In genomic region chr11:87751031-87751430, GRCm38 (mm10) we compare ENCODE assay signal across 11 mouse cellular contexts. TPM values are rescaled to one million over a fixed set of nuclear protein-coding genes. Genes with fewer than 3 reads are reported as not detected.
DNase-seq lines count a peak whose midpoint lies in the region; ATAC-seq and TF ChIP-seq lines count a peak whose summit lies in the region.
"Had no signal": no experiment of that assay in that cellular context is flagged by ENCODE, and none has a peak within 500 bp of the region (broad histone marks: within the 10 kb centered on the region; RNA-seq: fewer than 3 reads in every experiment).

No protein-coding gene starts in this region.

- no peak for TF ChIP-seq EP300 in lung, postnatal 0 days (IDR thresholded peaks at IDR 0.05)

- H3K36me3 ChIP-seq in lung, postnatal 0 days (ENCODE audit: insufficient read depth, low read length), result no peaks in the 10 kb centered on the region
- no peaks in the 10 kb centered on the region for H3K36me3 ChIP-seq in intestine, postnatal 0 days (ENCODE audit: control insufficient read depth, insufficient read depth)
- no peaks in the 10 kb centered on the region for H3K36me3 ChIP-seq in stomach, embryonic 16.5 days (ENCODE audit: control insufficient read depth, insufficient read depth, low read length)
- H3K36me3 ChIP-seq: lung, embryonic 15.5 days had no signal

- no peaks in the 10 kb centered on the region for H3K27me3 ChIP-seq in lung, postnatal 0 days (replicated peaks; ENCODE audit: insufficient read depth, low read length)
- no peaks in the 10 kb centered on the region for H3K27me3 ChIP-seq in intestine, postnatal 0 days (replicated peaks; ENCODE audit: control insufficient read depth, insufficient read depth, low read length)
- no peaks in the 10 kb centered on the region for H3K27me3 ChIP-seq in stomach, embryonic 16.5 days (ENCODE audit: control insufficient read depth, insufficient read depth, low read length)
- H3K27me3 ChIP-seq: lung, embryonic 15.5 days had no signal

- H3K4me3 ChIP-seq in lung, postnatal 0 days (ENCODE audit: low read depth, low read length), result no peak overlapping the region
- no peak overlapping the region for H3K4me3 ChIP-seq in intestine, postnatal 0 days (ENCODE audit: low read depth, low read length)
- H3K4me3 ChIP-seq in stomach, embryonic 16.5 days (replicated peaks; ENCODE audit: low read length), result no peak overlapping the region
- H3K4me3 ChIP-seq: lung, embryonic 15.5 days had no signal

- no peak for TF ChIP-seq CTCF in lung, postnatal 0 days (IDR thresholded peaks at IDR 0.05)
- TF ChIP-seq CTCF in intestine, postnatal 0 days (IDR thresholded peaks at IDR 0.05; ENCODE audit: low read depth), result no peak

- H3K27ac ChIP-seq in lung, postnatal 0 days (ENCODE audit: low read length), result peak overlapping the region; percentile 54; the same call in 1 of the 2 replicates
- 0 out of 2 replicates have a peak overlapping the region, but pooled peaks have one; percentile 54 for H3K27ac ChIP-seq in intestine, postnatal 0 days (ENCODE audit: low read depth, low read length)
- H3K27ac ChIP-seq in stomach, embryonic 16.5 days (ENCODE audit: low read length), result peak overlapping the region; percentile 56
- H3K27ac ChIP-seq: lung, embryonic 15.5 days had no signal

- H3K4me2 ChIP-seq in lung, postnatal 0 days (replicated peaks; ENCODE audit: low read depth, low read length), result peak overlapping the region; percentile 5; the same call in 1 of the 2 replicates
- no peak overlapping the region for H3K4me2 ChIP-seq in intestine, postnatal 0 days (replicated peaks; ENCODE audit: low read depth)
- no peak overlapping the region for H3K4me2 ChIP-seq in stomach, embryonic 16.5 days (ENCODE audit: low read depth, low read length)
- H3K4me2 ChIP-seq: lung, embryonic 15.5 days had no signal

- H3K9me3 ChIP-seq in lung, postnatal 0 days (ENCODE audit: low read length), result no peaks in the 10 kb centered on the region
- no peaks in the 10 kb centered on the region for H3K9me3 ChIP-seq in intestine, postnatal 0 days (ENCODE audit: control insufficient read depth)
- H3K9me3 ChIP-seq in stomach, embryonic 16.5 days (replicated peaks; ENCODE audit: control insufficient read depth, low read length), result no peaks in the 10 kb centered on the region
- H3K9me3 ChIP-seq: lung, embryonic 15.5 days had no signal

- no peak overlapping the region for H3K9ac ChIP-seq in lung, postnatal 0 days (replicated peaks; ENCODE audit: low read depth)
- H3K9ac ChIP-seq in intestine, postnatal 0 days (ENCODE audit: low read depth, low read length), result no peak overlapping the region
- H3K9ac ChIP-seq in stomach, embryonic 16.5 days (ENCODE audit: low read length), result no peak overlapping the region
- H3K9ac ChIP-seq: lung, embryonic 15.5 days had no signal

- H3K4me1 ChIP-seq in lung, postnatal 0 days (ENCODE audit: insufficient read depth, low read depth, low read length), result no peaks in the 10 kb centered on the region
- H3K4me1 ChIP-seq in intestine, postnatal 0 days (replicated peaks; ENCODE audit: control insufficient read depth, insufficient read depth, low read length), result no peaks in the 10 kb centered on the region
- H3K4me1 ChIP-seq in stomach, embryonic 16.5 days (ENCODE audit: control insufficient read depth, insufficient read depth, low read length), result peaks cover 15% of the 10 kb centered on the region; the same call in 1 of the 2 replicates

- peak; percentile 61 for DNase-seq in CD4-positive, CD25-positive, alpha-beta regulatory T cell, adult 2 months (ENCODE audit: low read depth, low spot score)
- no peak for DNase-seq in lung, postnatal 0 days (ENCODE audit: low spot score)
- no peak for DNase-seq in lung, postnatal 25 days (ENCODE audit: low spot score)
- DNase-seq in embryo, embryonic 10.5 days (ENCODE audit: low spot score), result no peak
- DNase-seq in left cerebral cortex, adult 18-20 months (ENCODE audit: low spot score in 2 of 2), result no peak
- DNase-seq: cerebellum, postnatal 25 days; kidney, postnatal 14 days had no signal

- 76% methylated on average over 8 of the region's 8 CpGs for WGBS in lung, postnatal 0 days
- 76% methylated on average over 8 of the region's 8 CpGs for WGBS in intestine, postnatal 0 days
- 78% methylated on average over 8 of the region's 8 CpGs for WGBS in stomach, embryonic 16.5 days

- no peak for ATAC-seq in CD4-positive, CD25-positive, alpha-beta regulatory T cell, adult 4 months
- ATAC-seq in lung, postnatal 0 days, result no peak
- ATAC-seq in intestine, postnatal 0 days, result no peak
- no peak for ATAC-seq in stomach, embryonic 16.5 days (ENCODE audit: insufficient read depth, low FRiP score)

RNA-seq across cellular contexts. Expression of gene Tspoap1, which starts 9.3 kb away (rescaled TPM):
- 1 to 10 TPM; 3.1 to 3.7 TPM for polyA plus RNA-seq in CD4-positive, CD25-positive, alpha-beta regulatory T cell, adult 4 months (2017; shearing (Covaris generic))
- polyA plus RNA-seq in lung, postnatal 0 days (2015; fragmentation: Nextera tagmentation; extraction: Ambion mirVana), result 0.64 and 0.83 TPM in 2 replicates
- polyA plus RNA-seq in intestine, postnatal 0 days (2015; fragmentation: Nextera tagmentation; extraction: Ambion mirVana), result 0.33 and 0.61 TPM in 2 replicates
- 1.5 and 1.7 TPM in 2 replicates for polyA plus RNA-seq in stomach, embryonic 16.5 days (2015; fragmentation: Nextera tagmentation; extraction: Ambion mirVana)
- 100 to 1,000 TPM; 172 to 177 TPM for total RNA-seq in left cerebral cortex, adult 18-20 months (2021)

RNA-seq across cellular contexts. Expression of gene Supt4a, which starts 13.7 kb away (rescaled TPM):
- polyA plus RNA-seq in CD4-positive, CD25-positive, alpha-beta regulatory T cell, adult 4 months (2017; shearing (Covaris generic)), result 100 to 1,000 TPM; 346 to 405 TPM
- polyA plus RNA-seq in lung, postnatal 0 days (2015; fragmentation: Nextera tagmentation; extraction: Ambion mirVana), result 155 and 166 TPM in 2 replicates
- 79.7 and 87.5 TPM in 2 replicates for polyA plus RNA-seq in intestine, postnatal 0 days (2015; fragmentation: Nextera tagmentation; extraction: Ambion mirVana)
- polyA plus RNA-seq in stomach, embryonic 16.5 days (2015; fragmentation: Nextera tagmentation; extraction: Ambion mirVana), result 116 and 119 TPM in 2 replicates
- 10 to 100 TPM; 80.1 to 87.1 TPM for total RNA-seq in left cerebral cortex, adult 18-20 months (2021)

RNA-seq across cellular contexts. Expression of gene Mpo, which starts 42.4 kb away (rescaled TPM):
- polyA plus RNA-seq in CD4-positive, CD25-positive, alpha-beta regulatory T cell, adult 4 months (2017; shearing (Covaris generic)), result not detected
- polyA plus RNA-seq in lung, postnatal 0 days (2015; fragmentation: Nextera tagmentation; extraction: Ambion mirVana), result 0.32 and 0.68 TPM in 2 replicates
- polyA plus RNA-seq in intestine, postnatal 0 days (2015; fragmentation: Nextera tagmentation; extraction: Ambion mirVana), result 0.12 and 0.27 TPM in 2 replicates
- polyA plus RNA-seq in stomach, embryonic 16.5 days (2015; fragmentation: Nextera tagmentation; extraction: Ambion mirVana), result 17.4 and 19.0 TPM in 2 replicates
- total RNA-seq in left cerebral cortex, adult 18-20 months (2021), result under 1 TPM in 1 of 2 experiments, not detected in 1; 0.26 TPM

Comparison
In these comparisons a context has a peak if more than half of its experiments do, and no peak if none do; other contexts are left out.
1. RNA of gene Mpo, which starts 42.4 kb away (polyA plus RNA-seq): 17.4 to 19.0 TPM in stomach, embryonic 16.5 days; 0.32 to 0.68 TPM in lung, postnatal 0 days, 0.12 to 0.27 TPM in intestine, postnatal 0 days and not detected in CD4-positive, CD25-positive, alpha-beta regulatory T cell, adult 4 months; every median in the first group is over 10 times any median in the second.
2. Peak in every context shown above with its lines, with median percentiles within 50 percentile points of each other: H3K27ac ChIP-seq.